Mouse (Mus musculus): ENCODE data around the gene Fbxw27. TPM values are rescaled to one million over a fixed set of nuclear protein-coding genes. Genes with fewer than 3 reads are reported as not detected.

Fbxw27 gene
- not detected in 2 replicates for polyA plus RNA-seq (2012; rRNA removed)

GRCm38 (mm10) chr9:109790570-109790969 is at the start of gene Fbxw27:
Gene Fbxw27 (minus strand): TSS chr9:109790670.

GRCm38 (mm10) chr9:109832391-109833087 is 42.1 kb upstream of the Fbxw27 start, which contains the start of gene Nme6:
Gene Nme6 (plus strand): TSS chr9:109832749.

GRCm38 (mm10) chr9:109811980-109812379 is 21.5 kb upstream of the Fbxw27 start, which contains the start of gene Spink8:
Gene Spink8 (plus strand): TSS chr9:109812280.

GRCm38 (mm10) chr9:109745989-109746388 is 44.5 kb downstream of the Fbxw27 start, which contains the start of gene Fbxw26:
Gene Fbxw26 (minus strand): TSS chr9:109746089.

Other genes starting within 250 kb of the Fbxw27 start
- 0.09 and 0.20 TPM in 2 replicates for gene Fbxw15, start 222.4 kb downstream of the Fbxw27 start, polyA plus RNA-seq (2012; rRNA removed)
- gene Fbxw24, start 164.6 kb downstream of the Fbxw27 start, polyA plus RNA-seq (2012; rRNA removed): 0.06 TPM in 1 of 2 replicates, not detected in the other
- 0.05 TPM in 1 of 2 replicates, not detected in the other for gene Fbxw25, start 126.0 kb downstream of the Fbxw27 start, polyA plus RNA-seq (2012; rRNA removed)
- 0.06 and 0.12 TPM in 2 replicates for gene Fbxw18, start 88.0 kb downstream of the Fbxw27 start, polyA plus RNA-seq (2012; rRNA removed)
- gene Fbxw26, start 44.6 kb downstream of the Fbxw27 start, polyA plus RNA-seq (2012; rRNA removed): not detected in 2 replicates
- not detected in 2 replicates for gene Spink8, start 21.6 kb upstream of the Fbxw27 start, polyA plus RNA-seq (2012; rRNA removed)
- 45.0 and 64.6 TPM in 2 replicates for gene Nme6, start 42.1 kb upstream of the Fbxw27 start, polyA plus RNA-seq (2012; rRNA removed)
- gene Camp, start 58.9 kb upstream of the Fbxw27 start, polyA plus RNA-seq (2012; rRNA removed): 1.3 and 2.6 TPM in 2 replicates
- 37.1 and 39.4 TPM in 2 replicates for gene Cdc25a, start 84.9 kb upstream of the Fbxw27 start, polyA plus RNA-seq (2012; rRNA removed)
- 109 TPM in 2 replicates for gene Map4, start 140.8 kb upstream of the Fbxw27 start, polyA plus RNA-seq (2012; rRNA removed)